Mouse (Mus musculus) intestine, embryonic 16.5 days (tissue): ENCODE data around the gene Ddo. TPM values are rescaled to one million over a fixed set of nuclear protein-coding genes. Genes with fewer than 3 reads are reported as not detected.

ENCODE experiments used
- ATAC-seq: fragments of 200-750 bp; cut with Nextera tagmentation; 2 replicates; pipeline ENCODE4 v1.8.0; 2017; ENCODE audit warnings: moderate TSS enrichment, moderate library complexity
- H3K27ac ChIP-seq: fragments of 300-500 bp; sonication (generic); 2 replicates; pipeline ENCODE4 v1.5.1; 2014; ENCODE audit warnings: mild to moderate bottlenecking, low read length
- H3K27me3 ChIP-seq: fragments of 300-500 bp; sonication (generic); replicated peaks from 2 replicates; pipeline ENCODE4 v1.6.1; 2014; ENCODE audit warnings: low read length, control low read depth, mixed read lengths; ENCODE audit not compliant: control insufficient read depth, insufficient read depth
- H3K36me3 ChIP-seq: fragments of 300-500 bp; sonication (generic); 2 replicates; pipeline ENCODE4 v1.6.1; 2014; ENCODE audit warnings: low read length, control low read depth; ENCODE audit not compliant: control insufficient read depth, insufficient read depth
- H3K4me1 ChIP-seq: fragments of 300-500 bp; sonication (generic); 2 replicates; pipeline ENCODE4 v1.6.1; 2014; ENCODE audit warnings: low read length, control low read depth, mixed read lengths; ENCODE audit not compliant: control insufficient read depth, insufficient read depth
- H3K4me2 ChIP-seq: fragments of 300-500 bp; sonication (generic); 2 replicates; pipeline ENCODE4 v1.6.1; 2014; ENCODE audit warnings: low read depth, low read length, control low read depth
- H3K4me3 ChIP-seq: fragments of 300-500 bp; sonication (generic); 2 replicates; pipeline ENCODE4 v1.5.1; 2014; ENCODE audit warnings: mild to moderate bottlenecking, low read length
- H3K9ac ChIP-seq: fragments of 300-500 bp; sonication (generic); 2 replicates; pipeline ENCODE4 v1.6.1; 2014; ENCODE audit warnings: low read depth, low read length
- H3K9me3 ChIP-seq: fragments of 300-500 bp; sonication (generic); 2 replicates; pipeline ENCODE4 v1.6.1; 2016; ENCODE audit warnings: low read length, control low read depth; ENCODE audit not compliant: control insufficient read depth
- WGBS: fragments of 180-500 bp; shearing (Covaris S2); extraction: QIAGEN DNeasy Blood & Tissue Kit; methylation state at CpG from one replicate; pipeline ENCODE4 v1.1.7; 2014; 5-methylcytosine and 5-hydroxymethylcytosine counted together
- polyA plus RNA-seq: library from polyadenylated mRNA; unstranded; fragments of >200 nt; fragmentation: Nextera tagmentation; extraction: Ambion mirVana; gene quantifications from 2 replicates; pipeline ENCODE4 v1.2.1, GENCODE M21; 2015

Gene Ddo
- polyA plus RNA-seq, 1 experiment from 2014 or later, result 0.72 TPM

DNA sequence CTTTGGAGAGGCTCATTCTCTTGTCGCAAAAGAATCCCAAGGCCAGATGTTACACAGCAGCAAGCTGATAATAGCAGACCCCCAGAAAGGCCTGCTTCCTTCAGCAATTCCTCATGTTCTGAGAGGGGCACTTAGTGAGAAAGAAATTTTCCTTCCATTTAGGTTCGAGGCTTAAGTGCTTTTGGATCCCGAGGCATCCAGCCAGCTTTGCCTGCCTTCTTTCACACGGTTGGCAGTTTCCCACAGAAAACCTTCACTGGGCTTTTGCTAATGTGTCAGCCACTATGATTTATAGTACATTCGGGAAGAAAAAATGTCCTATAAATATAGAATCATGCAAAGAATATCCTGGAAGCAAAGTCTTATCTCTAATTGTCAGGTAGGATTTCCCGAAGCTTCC lies 89.3 kb downstream of the Ddo start:
- H3K4me3 ChIP-seq, result no peak overlapping the region
- H3K27me3 ChIP-seq, result no peaks in the 10 kb centered on the region
- H3K4me2 ChIP-seq, result no peak overlapping the region
- no peak overlapping the region for H3K9ac ChIP-seq
- no peak for ATAC-seq
- H3K9me3 ChIP-seq, result no peaks in the 10 kb centered on the region
- H3K27ac ChIP-seq, result no peak overlapping the region
- H3K4me1 ChIP-seq, result peaks cover 3% of the 10 kb centered on the region; the same call in 1 of the 2 replicates
- WGBS, result 45% methylated on average over 6 of the region's 6 CpGs
- no peaks in the 10 kb centered on the region for H3K36me3 ChIP-seq

DNA sequence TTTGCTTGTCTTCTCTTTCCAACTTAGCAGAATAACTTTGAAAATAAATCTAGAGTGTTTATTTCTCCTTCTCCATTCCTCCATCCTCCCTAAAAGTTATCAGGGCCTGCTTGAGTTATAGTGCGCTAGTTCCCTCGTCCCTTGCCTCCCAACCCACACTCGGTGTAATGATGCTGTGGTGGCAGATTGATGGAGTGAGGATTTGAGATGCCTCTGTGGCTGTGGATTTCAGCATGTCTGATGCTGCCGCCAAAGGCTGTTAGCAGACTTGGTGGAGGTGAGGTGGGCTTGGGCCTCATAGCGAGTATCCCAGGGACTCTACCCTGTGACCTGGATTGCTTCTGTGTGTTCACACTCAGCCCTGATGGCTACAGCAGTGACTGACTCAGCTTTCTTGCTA lies 91.1 kb downstream of the Ddo start:
- Histone ChIP-seq H3K27me3 (no peaks in the 10 kb centered on the region), H3K9ac (no peak overlapping the region), H3K27ac (no peak overlapping the region), H3K9me3 (no peaks in the 10 kb centered on the region), H3K4me3 (no peak overlapping the region), H3K36me3 (no peaks in the 10 kb centered on the region), H3K4me2 (no peak overlapping the region), H3K4me1 (peaks cover 7% of the 10 kb centered on the region; the same call in 1 of the 2 replicates)
- no peak for ATAC-seq
- WGBS, result 66% methylated on average over 5 of the region's 5 CpGs

DNA sequence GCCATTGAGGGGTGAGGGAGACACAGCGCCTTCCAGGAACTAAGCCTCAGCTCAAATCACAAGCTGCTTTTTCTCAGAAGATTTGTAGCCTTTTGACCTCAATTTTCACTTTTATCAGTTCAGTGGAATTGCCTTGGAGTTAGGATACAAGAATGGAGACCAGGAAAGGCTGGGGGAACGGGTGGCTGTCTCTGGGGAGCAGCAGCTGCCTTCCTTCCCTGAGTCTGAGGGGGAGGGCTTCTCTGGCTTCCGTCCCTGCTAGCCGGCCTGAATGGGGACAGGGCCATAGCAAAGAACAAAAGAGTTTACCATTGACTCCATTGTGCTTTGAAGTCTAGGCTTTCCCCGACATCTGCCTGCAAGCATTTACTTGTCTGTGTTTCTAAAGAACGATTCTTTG lies 94.5 kb downstream of the Ddo start:
- Histone ChIP-seq H3K4me3 (no peak overlapping the region), H3K4me2 (no peak overlapping the region), H3K27me3 (no peaks in the 10 kb centered on the region), H3K4me1 (peaks cover 7% of the 10 kb centered on the region; the same call in 1 of the 2 replicates), H3K9me3 (no peaks in the 10 kb centered on the region), H3K36me3 (no peaks in the 10 kb centered on the region), H3K9ac (no peak overlapping the region), H3K27ac (0 out of 2 replicates have a peak overlapping the region, but pooled peaks have one; percentile 6)
- WGBS, result 46% methylated on average over 6 of the region's 6 CpGs
- no peak for ATAC-seq

DNA sequence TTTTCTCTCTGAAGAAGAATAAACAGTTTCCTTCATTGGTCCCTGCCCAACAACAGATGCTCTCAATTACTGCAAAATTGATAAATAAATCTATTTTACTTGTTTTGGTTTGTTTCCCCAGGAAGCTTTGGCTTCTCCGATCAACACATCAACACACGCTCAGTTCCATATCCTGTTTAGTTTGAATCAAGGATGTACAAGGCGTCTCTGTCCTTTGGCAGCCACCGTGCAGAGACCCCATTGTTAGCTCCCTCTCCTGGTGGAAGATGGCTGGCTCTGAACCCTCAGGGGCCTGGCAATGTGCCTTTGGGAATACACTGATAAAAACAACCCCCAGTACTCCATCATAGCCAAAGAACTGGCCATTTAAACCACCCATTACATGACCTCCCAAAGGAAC lies 95.3 kb downstream of the Ddo start:
- no peak for ATAC-seq
- no peak overlapping the region for H3K27ac ChIP-seq
- no peaks in the 10 kb centered on the region for H3K9me3 ChIP-seq
- H3K27me3 ChIP-seq, result no peaks in the 10 kb centered on the region
- no peak overlapping the region for H3K9ac ChIP-seq
- 46% methylated on average over 4 of the region's 4 CpGs for whole genome bisulfite sequencing
- no peaks in the 10 kb centered on the region for H3K36me3 ChIP-seq
- no peak overlapping the region for H3K4me3 ChIP-seq
- no peak overlapping the region for H3K4me2 ChIP-seq
- H3K4me1 ChIP-seq, result peaks cover 7% of the 10 kb centered on the region; the same call in 1 of the 2 replicates

DNA sequence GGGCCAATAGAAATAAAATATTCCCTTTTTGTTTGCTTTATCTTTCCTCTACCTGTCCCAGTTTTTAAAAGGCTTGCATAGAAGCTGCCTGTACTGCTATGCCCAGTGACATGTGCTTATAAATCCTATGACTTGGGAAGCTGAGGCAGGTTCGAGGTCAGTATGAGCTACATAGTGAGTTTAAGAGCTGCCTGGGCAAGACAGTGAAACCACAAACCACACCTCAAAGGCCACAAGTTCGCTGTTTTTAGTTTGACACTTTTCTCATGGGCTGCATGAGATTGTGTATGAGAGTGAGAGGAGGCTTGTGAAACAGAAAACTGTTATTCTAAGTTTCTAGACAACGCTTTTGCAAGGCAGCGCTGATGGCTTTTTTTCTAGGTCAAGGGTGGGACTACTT lies 95.7 kb downstream of the Ddo start:
- no peaks in the 10 kb centered on the region for H3K36me3 ChIP-seq
- H3K9ac ChIP-seq, result no peak overlapping the region
- no peak overlapping the region for H3K4me2 ChIP-seq
- ATAC-seq, result no peak
- H3K27me3 ChIP-seq, result no peaks in the 10 kb centered on the region
- no peaks in the 10 kb centered on the region for H3K9me3 ChIP-seq
- H3K4me1 ChIP-seq, result peaks cover 7% of the 10 kb centered on the region; the same call in 1 of the 2 replicates
- H3K4me3 ChIP-seq, result no peak overlapping the region
- no peak overlapping the region for H3K27ac ChIP-seq
- 76% methylated on average over 4 of the region's 4 CpGs for WGBS

DNA sequence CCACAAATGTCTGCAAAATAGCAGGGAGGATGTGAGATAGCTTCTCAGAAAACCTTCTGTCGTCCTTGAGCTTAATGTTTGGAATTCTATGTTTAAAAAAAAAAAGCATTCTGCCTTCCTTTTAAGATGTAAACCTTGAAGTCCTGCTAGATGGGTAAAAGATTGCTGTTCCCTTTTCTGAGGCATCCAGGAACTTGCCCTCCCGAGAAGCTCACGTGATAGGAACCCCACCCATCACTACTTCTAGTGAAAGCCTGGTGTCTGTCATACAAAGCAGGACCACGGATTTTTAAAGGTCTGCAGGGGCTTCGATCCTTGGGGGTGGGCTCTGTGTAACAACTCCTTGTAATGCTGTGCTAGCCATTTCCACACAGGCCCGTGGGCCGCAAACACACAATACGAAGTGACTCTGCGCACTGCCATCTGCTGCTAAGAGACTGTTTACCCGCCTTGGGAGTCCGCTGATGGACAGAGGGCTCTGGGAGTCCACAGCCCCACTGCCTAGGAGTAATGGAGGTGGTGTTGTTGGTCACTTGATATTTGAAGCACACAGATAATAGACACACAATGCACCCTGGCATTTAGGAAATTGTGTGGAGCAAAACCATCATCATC lies 96.6 kb downstream of the Ddo start:
- WGBS, result 53% methylated on average over 11 of the region's 11 CpGs
- no peak overlapping the region for H3K4me2 ChIP-seq

DNA sequence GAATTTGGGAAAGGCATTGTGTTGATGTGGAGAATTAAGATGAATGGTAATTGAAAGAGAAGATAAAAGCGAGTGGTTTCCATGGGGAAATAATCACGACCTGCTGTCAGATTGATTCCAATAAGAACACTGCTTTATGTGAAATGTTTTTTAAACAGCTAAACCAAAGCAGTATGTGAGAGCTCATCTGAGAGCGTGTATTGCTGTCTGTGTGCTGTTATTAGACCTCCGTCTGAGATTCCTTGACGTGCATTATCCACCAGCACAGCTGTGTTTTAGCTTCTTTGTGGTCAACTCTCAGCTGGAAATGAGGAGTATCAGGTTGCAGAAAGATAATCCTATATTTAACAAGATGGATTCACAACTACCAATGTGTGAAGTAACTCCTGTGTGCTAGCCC lies 97.2 kb downstream of the Ddo start:
- no peak overlapping the region for H3K27ac ChIP-seq
- no peak overlapping the region for H3K4me2 ChIP-seq
- no peaks in the 10 kb centered on the region for H3K9me3 ChIP-seq
- WGBS, result 62% methylated on average over 5 of the region's 5 CpGs
- H3K36me3 ChIP-seq, result no peaks in the 10 kb centered on the region
- H3K27me3 ChIP-seq, result no peaks in the 10 kb centered on the region
- peaks cover 7% of the 10 kb centered on the region; the same call in 1 of the 2 replicates for H3K4me1 ChIP-seq
- no peak overlapping the region for H3K9ac ChIP-seq
- no peak overlapping the region for H3K4me3 ChIP-seq
- ATAC-seq, result no peak

More for the DNA sequence above, 96.6 kb downstream of the Ddo start:
- no peak for ATAC-seq
- H3K9me3 ChIP-seq, result no peaks in the 10 kb centered on the region
- no peak overlapping the region for H3K4me3 ChIP-seq
- H3K27ac ChIP-seq, result no peak overlapping the region
- peaks cover 7% of the 10 kb centered on the region; the same call in 1 of the 2 replicates for H3K4me1 ChIP-seq
- H3K27me3 ChIP-seq, result no peaks in the 10 kb centered on the region
- no peak overlapping the region for H3K9ac ChIP-seq
- H3K36me3 ChIP-seq, result no peaks in the 10 kb centered on the region

DNA sequence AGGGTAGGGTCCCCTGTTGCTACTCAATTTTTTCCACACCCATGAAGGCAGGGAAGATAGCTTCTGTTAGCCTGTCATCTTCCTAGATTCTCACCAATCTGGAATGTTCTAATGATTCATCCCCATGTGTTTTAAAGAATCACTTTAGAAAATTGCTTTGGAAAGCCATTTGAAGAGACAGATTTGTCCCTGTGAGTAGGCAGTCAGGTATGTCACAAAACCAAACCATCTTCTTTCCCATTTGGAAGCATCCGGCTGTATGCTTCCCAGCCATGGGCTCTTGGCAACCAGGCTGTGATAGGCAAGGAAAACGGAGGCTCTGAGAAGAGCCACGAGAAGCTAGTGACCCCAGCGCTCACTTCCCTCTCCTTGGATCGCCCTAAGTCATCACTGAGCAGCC lies 100.4 kb downstream of the Ddo start:
- Histone ChIP-seq H3K4me2 (no peak overlapping the region), H3K4me3 (no peak overlapping the region), H3K9me3 (no peaks in the 10 kb centered on the region), H3K9ac (no peak overlapping the region), H3K27me3 (no peaks in the 10 kb centered on the region), H3K4me1 (no peaks in the 10 kb centered on the region), H3K27ac (no peak overlapping the region), H3K36me3 (no peaks in the 10 kb centered on the region)
- no peak for ATAC-seq
- 84% methylated on average over 5 of the region's 5 CpGs for WGBS
